Mouse (Mus musculus) lung, embryonic 15.5 days (tissue): ENCODE data around the gene Ttc17. TPM values are rescaled to one million over a fixed set of nuclear protein-coding genes. Genes with fewer than 3 reads are reported as not detected.

ENCODE experiments used
- ATAC-seq: fragments of 200-750 bp; cut with Nextera tagmentation; 2 replicates; pipeline ENCODE4 v1.8.0; 2017; ENCODE audit warnings: moderate number of reproducible peaks, borderline replicate concordance; ENCODE audit not compliant: low FRiP score, low TSS enrichment; ENCODE audit errors: extremely low read depth
- H3K27ac ChIP-seq: fragments of 300-500 bp; sonication (generic); 2 replicates; pipeline ENCODE4 v1.5.1; 2015; ENCODE audit warnings: moderate library complexity, mild to moderate bottlenecking, inconsistent platforms
- H3K27me3 ChIP-seq: fragments of 300-500 bp; sonication (generic); 2 replicates; pipeline ENCODE4 v1.6.1; 2015; ENCODE audit warnings: inconsistent platforms
- H3K36me3 ChIP-seq: fragments of 300-500 bp; sonication (generic); 2 replicates; pipeline ENCODE4 v1.6.1; 2015; ENCODE audit warnings: inconsistent platforms
- H3K4me1 ChIP-seq: fragments of 300-500 bp; sonication (generic); 2 replicates; pipeline ENCODE4 v1.6.1; 2015; ENCODE audit warnings: inconsistent platforms
- H3K4me2 ChIP-seq: fragments of 300-500 bp; sonication (generic); 2 replicates; pipeline ENCODE4 v1.6.1; 2015; ENCODE audit warnings: inconsistent platforms, mild to moderate bottlenecking, moderate library complexity
- H3K4me3 ChIP-seq: fragments of 300-500 bp; sonication (generic); 2 replicates; pipeline ENCODE4 v1.5.1; 2015; ENCODE audit warnings: mild to moderate bottlenecking, inconsistent platforms
- H3K9ac ChIP-seq: fragments of 300-500 bp; sonication (generic); 2 replicates; pipeline ENCODE4 v1.6.1; 2015; ENCODE audit warnings: inconsistent platforms
- H3K9me3 ChIP-seq: fragments of 300-500 bp; sonication (generic); 2 replicates; pipeline ENCODE4 v1.6.1; 2016; ENCODE audit warnings: inconsistent platforms
- WGBS: fragments of 180-500 bp; shearing (Covaris S2); methylation state at CpG from one replicate; pipeline ENCODE4 v1.1.7; 2015; 5-methylcytosine and 5-hydroxymethylcytosine counted together
- polyA plus RNA-seq: library from polyadenylated mRNA; unstranded; fragments of >200 nt; fragmentation: Nextera tagmentation; extraction: Ambion mirVana; gene quantifications from 2 replicates; pipeline ENCODE4 v1.2.1, GENCODE M21; 2015

The Ttc17 gene
- polyA plus RNA-seq, 1 experiment from 2014 or later, result 20.6 TPM

DNA sequence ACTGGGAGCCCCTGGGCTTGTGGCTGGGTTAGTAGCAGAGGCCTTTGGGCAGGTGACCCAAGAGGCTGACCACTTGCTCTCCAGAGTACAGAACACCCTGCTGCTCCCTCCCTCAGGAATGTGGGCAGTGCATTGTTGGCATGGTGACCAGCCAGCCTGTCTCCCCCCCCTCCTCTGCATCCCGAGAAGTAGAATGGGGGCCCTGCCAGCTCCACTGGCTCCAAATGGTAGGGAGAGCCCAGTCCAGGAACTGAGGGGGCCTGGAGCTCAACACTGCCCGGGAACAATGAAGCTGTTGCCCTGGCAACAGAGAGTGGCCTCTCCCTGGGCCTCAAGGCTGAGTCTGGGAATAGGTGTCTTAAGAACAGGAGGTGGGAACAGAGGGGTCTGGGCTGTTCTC lies 117.3 kb downstream of the Ttc17 start:
- Histone ChIP-seq H3K4me1 (peaks cover 12% of the 10 kb centered on the region), H3K27me3 (no peaks in the 10 kb centered on the region), H3K9ac (no peak overlapping the region), H3K9me3 (no peaks in the 10 kb centered on the region), H3K27ac (no peak overlapping the region), H3K36me3 (no peaks in the 10 kb centered on the region), H3K4me3 (no peak overlapping the region), H3K4me2 (no peak overlapping the region; the same call in 1 of the 2 replicates)
- 5% methylated on average over 2 of the region's 2 CpGs for WGBS
- peak; percentile 76 for ATAC-seq

DNA sequence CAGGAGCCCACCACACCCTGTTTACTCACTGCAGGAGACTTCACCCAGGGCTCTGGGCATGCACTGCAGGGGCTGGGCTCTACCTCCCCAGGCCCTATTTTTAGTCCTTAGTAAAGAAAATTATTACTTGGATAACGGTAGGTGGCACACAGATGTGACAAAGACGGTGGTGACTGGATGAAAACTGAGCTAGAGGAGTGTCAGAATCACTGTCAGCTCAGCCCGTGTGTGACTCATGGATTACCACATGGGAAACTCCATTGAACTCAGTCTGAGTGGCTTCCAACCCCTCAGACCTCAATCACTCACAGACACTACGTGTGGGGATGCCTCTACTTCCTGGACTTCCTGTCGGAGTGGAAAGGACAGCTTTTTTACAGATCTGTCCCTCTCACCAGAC lies 118.4 kb downstream of the Ttc17 start:
- Histone ChIP-seq H3K4me2 (no peak overlapping the region), H3K9ac (no peak overlapping the region), H3K27me3 (no peaks in the 10 kb centered on the region), H3K36me3 (no peaks in the 10 kb centered on the region), H3K9me3 (no peaks in the 10 kb centered on the region), H3K27ac (no peak overlapping the region), H3K4me1 (peaks cover 12% of the 10 kb centered on the region), H3K4me3 (no peak overlapping the region)
- WGBS, result 18% methylated on average over 5 of the region's 5 CpGs
- no peak for ATAC-seq

DNA sequence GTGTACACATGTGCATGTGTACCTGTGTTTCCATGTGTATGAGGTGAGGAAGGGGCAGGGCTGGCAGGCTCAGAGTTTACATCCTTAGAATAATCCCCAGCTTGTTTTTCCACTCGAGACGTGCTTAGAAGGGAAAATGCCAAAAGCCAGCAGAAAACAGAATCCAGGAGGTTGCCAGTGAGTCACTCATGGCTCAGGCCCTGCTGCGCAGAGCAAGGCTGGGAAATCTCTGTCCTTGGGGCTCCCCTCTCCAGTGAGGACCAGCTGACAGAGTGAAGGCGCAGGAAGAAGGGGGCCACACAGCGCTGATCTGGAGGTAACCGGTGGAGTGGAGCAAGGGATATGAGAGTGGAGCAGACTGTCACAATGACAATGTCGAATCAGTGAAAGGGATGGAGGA lies 119.1 kb downstream of the Ttc17 start:
- 70% methylated on average over 7 of the region's 7 CpGs for WGBS
- no peak overlapping the region for H3K4me3 ChIP-seq
- H3K27ac ChIP-seq, result no peak overlapping the region
- H3K36me3 ChIP-seq, result no peaks in the 10 kb centered on the region
- no peak for ATAC-seq
- no peaks in the 10 kb centered on the region for H3K9me3 ChIP-seq
- H3K4me2 ChIP-seq, result no peak overlapping the region
- no peak overlapping the region for H3K9ac ChIP-seq
- no peaks in the 10 kb centered on the region for H3K27me3 ChIP-seq
- peaks cover 12% of the 10 kb centered on the region for H3K4me1 ChIP-seq

DNA sequence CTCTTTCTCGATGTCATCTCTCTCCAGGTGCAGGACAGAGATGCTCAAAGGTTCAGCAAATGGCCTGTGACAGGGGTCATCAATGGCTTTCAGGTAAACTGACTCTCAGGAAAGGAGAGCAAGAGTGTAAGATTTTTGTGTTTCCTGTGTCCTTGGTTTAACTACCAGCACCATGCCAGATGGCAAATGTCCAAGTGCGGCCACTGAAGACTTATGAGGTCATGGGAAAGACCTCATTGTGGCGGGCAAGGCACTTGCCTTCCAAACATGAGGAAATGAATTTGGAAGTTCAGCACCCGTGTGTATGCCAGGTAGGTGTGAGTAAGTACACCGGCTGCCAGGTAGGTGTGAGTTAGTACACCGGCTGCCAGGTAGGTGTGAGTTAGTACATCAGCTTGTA lies 123.0 kb downstream of the Ttc17 start:
- Histone ChIP-seq H3K36me3 (no peaks in the 10 kb centered on the region), H3K4me1 (no peaks in the 10 kb centered on the region), H3K4me3 (no peak overlapping the region), H3K27ac (no peak overlapping the region), H3K27me3 (no peaks in the 10 kb centered on the region), H3K9me3 (no peaks in the 10 kb centered on the region), H3K9ac (no peak overlapping the region), H3K4me2 (no peak overlapping the region)
- 59% methylated on average over 6 of the region's 6 CpGs for WGBS
- ATAC-seq, result no peak

DNA sequence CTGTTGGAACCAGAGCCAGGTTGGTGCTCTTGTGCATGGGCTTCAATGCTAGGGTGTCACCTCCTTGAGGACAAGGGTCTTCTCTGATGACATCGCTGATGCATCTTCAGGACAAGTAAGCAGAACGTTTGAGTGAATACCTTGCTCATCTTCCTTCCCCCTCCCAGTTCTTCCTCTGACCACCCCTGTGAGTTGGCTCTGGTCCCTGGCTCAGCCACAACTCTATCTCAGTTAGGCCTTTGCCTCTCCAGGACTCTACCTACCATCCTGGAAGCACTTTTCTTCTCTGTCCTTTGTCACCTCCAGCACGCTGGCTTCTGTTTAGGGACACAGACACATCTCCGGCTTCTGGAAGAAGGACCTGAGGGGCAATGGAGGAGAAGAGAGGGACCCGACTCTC lies 126.9 kb downstream of the Ttc17 start:
- WGBS, result 66% methylated on average over 5 of the region's 5 CpGs
- Histone ChIP-seq H3K9ac (no peak overlapping the region), H3K27me3 (peaks cover 16% of the 10 kb centered on the region), H3K4me2 (no peak overlapping the region), H3K4me1 (no peaks in the 10 kb centered on the region), H3K36me3 (no peaks in the 10 kb centered on the region), H3K9me3 (no peaks in the 10 kb centered on the region), H3K4me3 (no peak overlapping the region), H3K27ac (no peak overlapping the region)
- ATAC-seq, result no peak

DNA sequence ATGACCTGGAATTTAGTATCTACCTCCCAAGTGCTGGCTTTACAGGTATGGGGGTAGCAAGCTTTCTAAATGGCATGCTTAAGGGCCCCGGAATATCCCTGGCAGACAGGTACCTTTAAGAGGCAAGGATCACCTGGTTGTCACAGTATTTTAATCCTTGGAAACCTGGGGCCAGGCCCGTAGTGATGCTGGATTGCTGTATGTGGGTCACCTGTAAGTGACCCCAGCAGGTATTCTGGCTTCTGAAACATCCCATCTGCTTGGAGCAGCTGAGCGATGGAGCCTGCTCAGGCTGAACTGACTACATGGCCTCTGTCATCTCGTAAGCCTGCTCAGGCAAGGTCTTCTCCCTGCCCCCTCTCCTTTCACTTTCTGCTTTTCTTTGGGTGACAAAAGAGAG lies 130.4 kb downstream of the Ttc17 start:
- Histone ChIP-seq H3K4me2 (no peak overlapping the region), H3K36me3 (no peaks in the 10 kb centered on the region), H3K4me1 (peaks cover 7% of the 10 kb centered on the region; the same call in 1 of the 2 replicates), H3K9me3 (no peaks in the 10 kb centered on the region), H3K27me3 (peaks cover 47% of the 10 kb centered on the region), H3K27ac (no peak overlapping the region), H3K4me3 (no peak overlapping the region), H3K9ac (no peak overlapping the region)
- whole genome bisulfite sequencing, result 64% methylated on average over 4 of the region's 4 CpGs
- no peak for ATAC-seq

DNA sequence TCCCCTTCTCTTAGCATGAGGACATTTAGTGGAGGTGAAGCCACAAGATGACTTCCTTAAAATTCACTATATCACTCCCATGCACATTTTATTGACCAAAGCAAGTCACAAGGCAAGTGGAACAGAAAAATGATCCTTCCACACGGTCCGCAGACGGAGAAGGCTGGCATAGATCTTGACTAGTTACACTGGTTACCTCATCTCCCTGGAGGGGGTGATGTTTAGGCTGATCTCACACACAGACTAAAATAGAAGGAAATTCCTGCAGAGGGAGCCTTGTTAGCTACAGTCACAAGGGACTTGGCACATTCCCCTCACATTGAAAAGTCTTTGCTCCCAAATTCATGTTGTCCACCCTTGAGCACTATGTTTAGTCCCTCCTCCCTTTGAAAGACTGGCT lies 130.8 kb downstream of the Ttc17 start:
- no peak overlapping the region for H3K9ac ChIP-seq
- no peak overlapping the region for H3K4me3 ChIP-seq
- no peaks in the 10 kb centered on the region for H3K9me3 ChIP-seq
- no peak overlapping the region for H3K27ac ChIP-seq
- no peak for ATAC-seq
- H3K27me3 ChIP-seq, result peaks cover 47% of the 10 kb centered on the region
- H3K4me1 ChIP-seq, result peaks cover 7% of the 10 kb centered on the region; the same call in 1 of the 2 replicates
- 92% methylated on average over 3 of the region's 3 CpGs for WGBS
- no peaks in the 10 kb centered on the region for H3K36me3 ChIP-seq
- no peak overlapping the region for H3K4me2 ChIP-seq

DNA sequence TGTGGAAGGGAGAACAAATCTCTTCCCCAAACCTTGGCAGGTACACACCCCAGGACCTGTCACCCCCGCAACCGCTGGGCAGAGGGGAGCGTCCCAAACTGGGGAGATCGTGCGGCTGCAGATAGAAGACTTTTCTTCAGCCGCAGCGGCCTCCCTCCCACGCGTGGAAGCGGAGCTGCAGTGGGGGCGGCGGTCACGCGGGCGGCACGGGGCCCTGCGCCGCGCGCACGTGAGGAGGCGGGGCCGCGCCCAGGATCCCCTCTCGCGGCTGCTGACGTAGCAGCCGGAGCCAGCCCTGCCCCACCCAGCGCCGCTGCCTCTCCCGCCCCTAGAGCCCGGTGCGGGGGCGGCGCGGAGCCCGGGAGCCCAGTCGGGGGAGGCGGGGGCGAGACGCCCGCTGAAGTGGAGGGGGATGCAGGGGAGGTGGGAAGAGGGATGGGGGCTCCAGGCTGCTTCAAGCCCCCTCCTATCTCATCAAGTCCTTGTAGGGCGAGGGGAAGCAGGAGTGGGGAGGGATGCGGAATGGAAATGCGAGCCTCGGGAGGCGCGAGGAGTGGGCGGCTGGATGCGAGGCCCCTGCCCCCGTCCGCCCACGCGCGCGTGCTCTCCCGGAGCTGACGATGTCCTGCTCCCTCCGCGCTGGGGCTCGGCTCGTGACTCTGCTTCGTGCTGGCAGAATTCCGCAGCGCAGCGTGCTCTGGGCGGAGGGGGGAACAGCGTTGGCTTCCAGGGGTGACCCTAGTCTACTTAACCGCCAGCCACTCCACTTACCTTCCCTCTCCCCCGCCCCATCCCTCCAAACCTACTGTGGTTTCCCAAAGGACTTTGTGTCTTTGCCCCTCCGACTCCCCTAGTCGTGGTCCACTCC lies 133.1 kb downstream of the Ttc17 start:
- H3K27ac ChIP-seq, result no peak overlapping the region
- H3K27me3 ChIP-seq, result peaks cover 47% of the 10 kb centered on the region
- peak; percentile 86 for ATAC-seq
- peak overlapping the region; percentile 96 for H3K4me2 ChIP-seq
- under 1% methylated on average over 69 of the region's 72 CpGs for WGBS
- H3K4me1 ChIP-seq, result peaks cover 7% of the 10 kb centered on the region; the same call in 1 of the 2 replicates
- H3K9me3 ChIP-seq, result no peaks in the 10 kb centered on the region
- H3K36me3 ChIP-seq, result no peaks in the 10 kb centered on the region
- H3K4me3 ChIP-seq, result peak overlapping the region; percentile 49
- peak overlapping the region; percentile 41 for H3K9ac ChIP-seq

DNA sequence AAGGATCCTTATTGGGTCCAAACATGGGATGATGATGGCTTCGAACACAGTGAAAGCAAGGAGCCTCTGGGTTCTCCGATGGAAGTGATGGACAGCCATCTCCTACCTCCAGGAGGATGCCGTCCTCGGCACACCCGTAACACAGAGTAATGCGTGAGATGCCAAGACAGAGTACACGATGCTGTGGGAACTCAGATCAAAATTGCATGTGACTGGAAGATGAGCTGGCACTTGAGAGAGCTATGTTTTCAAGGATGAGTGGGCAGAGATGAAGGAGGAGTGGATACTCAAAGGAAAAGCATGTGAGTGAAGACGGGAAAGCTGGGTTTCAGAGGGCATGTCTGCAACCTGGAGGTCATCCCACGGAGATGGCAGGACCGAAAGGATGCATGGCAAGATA lies 135.3 kb downstream of the Ttc17 start:
- Histone ChIP-seq H3K27me3 (peaks cover 44% of the 10 kb centered on the region), H3K36me3 (no peaks in the 10 kb centered on the region), H3K27ac (no peak overlapping the region), H3K4me3 (no peak overlapping the region), H3K4me2 (no peak overlapping the region), H3K9me3 (no peaks in the 10 kb centered on the region), H3K9ac (no peak overlapping the region), H3K4me1 (peaks cover 7% of the 10 kb centered on the region; the same call in 1 of the 2 replicates)
- 84% methylated on average over 10 of the region's 10 CpGs for WGBS
- ATAC-seq, result no peak

DNA sequence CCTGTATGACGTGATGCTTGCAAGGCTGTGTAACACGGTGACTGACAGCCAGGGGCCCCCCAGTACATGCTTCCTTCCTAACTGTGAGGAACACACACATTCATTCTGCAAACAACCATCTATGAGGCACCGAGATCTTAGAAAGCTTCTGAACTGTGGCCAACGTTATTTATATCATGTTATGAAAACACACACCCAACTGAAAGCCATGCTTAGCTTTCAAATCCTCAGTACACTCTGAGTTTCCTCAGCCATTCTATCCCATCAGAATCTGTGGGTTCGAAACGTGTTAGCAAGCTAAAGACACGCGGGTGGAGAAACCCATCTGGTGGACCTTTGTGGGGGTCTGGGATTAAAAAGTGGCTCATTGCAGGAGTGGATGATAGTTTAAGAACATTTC lies 137.7 kb downstream of the Ttc17 start:
- H3K36me3 ChIP-seq, result no peaks in the 10 kb centered on the region
- ATAC-seq, result no peak
- no peak overlapping the region for H3K4me3 ChIP-seq
- H3K9me3 ChIP-seq, result no peaks in the 10 kb centered on the region
- 76% methylated on average over 8 of the region's 8 CpGs for WGBS
- no peak overlapping the region for H3K9ac ChIP-seq
- peaks cover 29% of the 10 kb centered on the region for H3K4me1 ChIP-seq
- H3K27ac ChIP-seq, result no peak overlapping the region
- H3K27me3 ChIP-seq, result peaks cover 29% of the 10 kb centered on the region
- H3K4me2 ChIP-seq, result no peak overlapping the region

DNA sequence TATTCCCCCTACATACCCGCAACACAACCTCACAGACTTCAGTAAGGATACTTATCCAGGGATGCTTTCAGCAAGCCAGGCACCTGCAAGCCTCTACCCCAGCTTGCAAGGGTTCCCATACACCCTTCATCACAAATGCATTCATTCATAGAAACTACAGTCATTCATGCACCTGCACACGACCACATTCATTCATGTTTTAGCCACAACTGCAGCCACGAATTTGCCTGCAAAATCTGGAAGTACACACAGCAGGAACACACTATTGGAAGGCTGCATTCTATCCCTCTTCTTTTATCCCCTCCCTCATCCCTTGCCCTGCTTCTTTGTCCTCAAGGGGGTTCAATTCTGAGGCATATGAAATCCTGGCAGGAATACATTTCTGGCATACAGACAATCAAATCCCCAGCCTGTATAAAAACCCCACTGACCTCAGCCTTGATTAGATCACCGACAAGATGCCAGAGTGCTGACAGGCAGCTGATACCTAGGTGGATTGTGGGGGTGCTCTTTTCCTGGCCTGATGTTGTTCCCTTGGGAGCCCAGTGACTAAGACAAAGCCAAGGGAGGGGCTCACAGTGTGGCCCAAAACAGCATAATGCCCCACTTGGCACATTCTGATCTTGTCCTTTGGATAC lies 139.2 kb downstream of the Ttc17 start:
- Histone ChIP-seq H3K9me3 (no peaks in the 10 kb centered on the region), H3K4me1 (peaks cover 26% of the 10 kb centered on the region), H3K36me3 (no peaks in the 10 kb centered on the region), H3K27ac (no peak overlapping the region), H3K27me3 (peaks cover 18% of the 10 kb centered on the region), H3K4me3 (no peak overlapping the region), H3K4me2 (no peak overlapping the region), H3K9ac (no peak overlapping the region)
- WGBS, result 31% methylated on average over 4 of the region's 4 CpGs
- no peak for ATAC-seq

DNA sequence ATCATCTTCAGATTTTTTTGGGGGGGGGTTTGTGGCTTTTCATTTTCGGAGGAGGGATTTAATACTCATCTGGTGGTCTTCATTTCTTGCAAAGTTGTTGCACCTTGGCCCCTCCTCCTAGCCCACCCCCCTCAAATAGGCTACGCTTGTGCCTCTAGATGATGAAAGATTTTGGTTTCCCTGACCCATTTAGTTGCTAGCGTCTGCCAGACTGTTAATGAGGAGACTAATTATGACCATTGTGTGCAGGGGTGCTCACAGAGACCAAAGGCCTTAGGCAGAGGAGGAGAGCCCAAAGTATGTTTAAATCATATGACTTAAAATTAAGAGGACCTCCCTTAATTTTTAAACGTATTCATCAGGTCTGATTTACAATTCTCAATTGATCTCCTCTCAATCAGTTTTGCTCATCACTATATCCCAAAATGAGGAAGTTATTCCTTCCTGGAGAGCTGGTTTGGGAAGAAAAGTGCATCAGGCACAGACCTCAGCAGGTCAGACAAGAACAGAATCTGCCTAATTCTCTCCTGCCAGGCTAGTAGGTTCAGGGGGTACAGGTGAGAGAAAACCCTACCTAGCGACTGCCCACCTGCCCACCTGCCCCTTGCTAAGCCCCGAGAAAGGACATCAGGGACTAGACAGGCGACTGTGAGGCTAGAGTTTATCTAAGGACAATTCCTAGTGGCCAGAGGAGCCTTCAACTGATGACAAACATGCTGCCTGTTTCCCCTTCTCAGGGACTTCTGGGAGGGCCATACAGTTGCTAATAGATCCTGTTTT lies 139.9 kb downstream of the Ttc17 start:
- Histone ChIP-seq H3K4me1 (peaks cover 26% of the 10 kb centered on the region), H3K9me3 (no peaks in the 10 kb centered on the region), H3K4me3 (no peak overlapping the region), H3K27ac (no peak overlapping the region), H3K27me3 (peaks cover 12% of the 10 kb centered on the region), H3K36me3 (no peaks in the 10 kb centered on the region), H3K4me2 (no peak overlapping the region), H3K9ac (no peak overlapping the region)
- 32% methylated on average over 7 of the region's 7 CpGs for WGBS
- no peak for ATAC-seq
